Mouse (Mus musculus) lung, adult 2 months (tissue): Measurements from ENCODE around the gene 4933406M09Rik. TPM values are rescaled to one million over a fixed set of nuclear protein-coding genes. Genes with fewer than 3 reads are reported as not detected.

Experiments used
- DNase-seq: peaks from one replicate; pipeline ENCODE4 v3.0.0; 2022
- H3K4me1 ChIP-seq: fragments of 200-500 bp; 2 replicates; pipeline ENCODE4 v1.6.1; 2011; ENCODE audit warnings: low read length; ENCODE audit not compliant: control insufficient read depth, insufficient read depth
- H3K4me3 ChIP-seq: fragments of 200-500 bp; replicated peaks from 2 replicates; pipeline ENCODE3; 2011; ENCODE audit warnings: low read depth, mild to moderate bottlenecking, control low read depth, low read length; ENCODE audit errors: extremely low read depth
- CTCF ChIP-seq: fragments of 200-500 bp; IDR thresholded peaks from 2 replicates; pipeline ENCODE4 v1.5.1; 2011; ENCODE audit warnings: mild to moderate bottlenecking, low read length, control low read depth; ENCODE audit not compliant: insufficient read depth
- POLR2A ChIP-seq: fragments of 200-500 bp; IDR thresholded peaks from 2 replicates; pipeline ENCODE4 v1.6.1; 2011; ENCODE audit warnings: low read depth, mild to moderate bottlenecking, control low read depth, low read length, borderline replicate concordance; ENCODE audit errors: extremely low read depth
- WGBS: fragments of 180-500 bp; shearing (Covaris S2); methylation state at CpG from one replicate; pipeline ENCODE4 v1.1.7; 2018; 5-methylcytosine and 5-hydroxymethylcytosine counted together
- polyA plus RNA-seq: library from polyadenylated mRNA; depleted of rRNA; stranded (reverse); fragments of >200 nt; gene quantifications from 2 replicates; pipeline ENCODE4 v1.2.3, GENCODE M21; 2012; rRNA removed

Gene 4933406M09Rik
- polyA plus RNA-seq = not detected in 2 replicates

- no peak for DNase-seq
- TF ChIP-seq POLR2A (no peak), CTCF (no peak)
- 98% methylated on average over 1 of the region's 1 CpGs for WGBS
- Histone ChIP-seq H3K4me1 (0 out of 2 replicates have a peak, but pooled peaks cover 3% of the 10 kb centered on the region), H3K4me3 (no peak within 1 kb of the TSS)
Observed at GRCm38 (mm10) chr1:134385666-134386065, at the start of gene 4933406M09Rik. TSS of gene 4933406M09Rik (plus strand) at chr1:134385940.

DNA sequence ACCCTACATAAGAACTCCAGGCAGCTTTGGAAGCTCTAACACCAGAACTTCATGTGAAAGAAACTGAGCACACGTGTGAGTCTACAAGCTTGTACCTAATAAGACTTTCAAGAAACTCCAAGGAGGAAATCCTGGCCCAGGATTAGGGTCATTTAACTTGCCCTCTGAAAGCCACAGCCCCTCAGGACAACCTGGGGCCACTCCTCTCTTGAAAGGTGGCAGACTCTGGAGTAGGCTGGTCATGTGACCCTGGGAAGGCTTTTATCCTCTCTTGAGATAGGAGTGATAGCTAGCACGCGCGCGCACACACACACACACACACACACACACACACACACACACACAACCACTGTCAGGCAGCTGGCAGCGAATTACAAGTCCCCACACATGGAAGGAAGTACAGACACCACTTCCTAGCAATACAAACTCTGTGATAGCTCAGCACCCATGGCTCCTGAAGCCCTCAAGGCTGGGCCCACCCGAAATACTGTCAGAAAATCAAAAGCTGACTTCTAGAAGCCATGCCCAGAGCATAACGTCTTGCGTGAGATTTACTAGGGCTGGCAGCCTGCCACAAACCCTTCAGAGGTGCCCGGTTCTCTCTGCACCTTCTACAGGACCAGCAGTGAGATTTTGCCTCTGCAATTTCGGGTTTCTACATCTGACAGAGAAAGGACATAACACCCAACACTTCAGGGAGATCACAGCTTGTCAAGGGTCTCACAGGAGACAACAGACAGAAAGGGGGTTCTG, 48.6 kb upstream of the 4933406M09Rik start:
- DNase-seq = no peak
- Histone ChIP-seq H3K4me1 (no peaks in the 10 kb centered on the region), H3K4me3 (no peak overlapping the region)
- 52% methylated on average over 11 of the region's 11 CpGs for WGBS
- TF ChIP-seq POLR2A = no peak
- TF ChIP-seq CTCF = no peak

DNA sequence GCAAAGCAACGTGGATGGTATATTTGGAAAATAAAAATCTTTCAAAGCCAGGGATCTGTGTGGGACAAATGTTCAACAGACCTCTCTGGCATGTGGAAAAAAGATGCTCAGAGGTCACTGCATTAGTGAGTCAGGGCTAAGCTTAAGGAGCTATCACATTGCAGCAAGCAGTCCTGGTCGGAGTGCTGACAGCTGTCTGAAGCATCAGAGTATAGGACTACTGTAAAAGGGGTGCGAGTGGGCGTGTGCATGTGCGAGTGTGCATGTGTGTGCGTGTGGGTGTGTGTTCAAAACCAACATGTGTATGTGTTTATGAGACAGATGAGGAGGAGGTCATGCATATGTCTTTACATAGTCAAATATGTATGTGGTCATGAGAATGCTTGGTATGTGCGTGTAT, 46.6 kb upstream of the 4933406M09Rik start:
- 90% methylated on average over 7 of the region's 7 CpGs for WGBS
- Histone ChIP-seq H3K4me1 (no peaks in the 10 kb centered on the region), H3K4me3 (no peak overlapping the region)
- TF ChIP-seq CTCF (no peak), POLR2A (no peak)
- DNase-seq = no peak

DNA sequence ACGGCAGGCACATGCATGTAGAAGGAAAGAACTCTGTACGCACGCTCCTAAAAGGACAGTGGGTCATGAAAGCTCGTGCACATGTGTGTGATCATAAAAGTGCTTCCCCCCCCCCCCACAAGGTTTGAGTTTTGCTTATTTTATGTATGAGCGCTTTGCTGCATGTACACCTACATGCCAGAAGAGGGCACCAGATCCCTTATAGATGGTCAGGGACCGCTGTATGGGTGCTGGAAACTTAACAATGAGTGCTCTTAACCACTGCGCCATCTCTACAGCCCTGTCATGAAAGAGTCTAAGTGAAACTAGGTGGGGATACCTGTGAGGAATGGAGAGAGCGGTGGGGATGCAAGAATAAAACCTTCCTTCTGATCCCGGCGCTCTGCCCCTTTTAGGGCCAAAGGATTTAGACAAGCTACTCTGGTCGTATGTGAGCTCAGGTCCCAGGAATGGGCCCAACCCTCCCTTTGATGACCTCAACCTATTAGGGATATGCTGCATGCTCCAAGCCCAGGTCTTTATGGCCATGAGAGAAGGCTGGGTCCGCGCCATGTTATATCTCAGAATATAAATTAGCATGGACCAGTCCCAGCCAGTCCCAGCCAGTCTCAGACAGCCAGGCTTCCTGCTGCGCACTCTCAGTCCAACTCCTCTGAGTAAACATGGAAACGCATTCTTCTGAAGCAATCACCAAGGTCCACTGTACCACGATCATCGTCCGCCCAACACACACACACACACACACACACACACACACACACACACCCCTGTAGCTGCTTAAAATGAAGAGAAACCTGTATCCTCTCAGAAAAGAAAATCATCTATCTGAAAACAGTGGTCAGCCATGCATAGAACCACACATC, 45.8 kb upstream of the 4933406M09Rik start:
- WGBS = 94% methylated on average over 18 of the region's 18 CpGs
- TF ChIP-seq POLR2A = no peak
- Histone ChIP-seq H3K4me1 (no peaks in the 10 kb centered on the region), H3K4me3 (no peak overlapping the region)
- DNase-seq = no peak

- TF ChIP-seq CTCF = no peak
- no peak for TF ChIP-seq POLR2A
- H3K4me3 ChIP-seq = no peak overlapping the region
- 82% methylated on average over 5 of the region's 5 CpGs for WGBS
- no peaks in the 10 kb centered on the region for H3K4me1 ChIP-seq
- no peak for DNase-seq
Observed at GRCm38 (mm10) chr1:134341641-134342277, 44.0 kb upstream of the 4933406M09Rik start.

DNA sequence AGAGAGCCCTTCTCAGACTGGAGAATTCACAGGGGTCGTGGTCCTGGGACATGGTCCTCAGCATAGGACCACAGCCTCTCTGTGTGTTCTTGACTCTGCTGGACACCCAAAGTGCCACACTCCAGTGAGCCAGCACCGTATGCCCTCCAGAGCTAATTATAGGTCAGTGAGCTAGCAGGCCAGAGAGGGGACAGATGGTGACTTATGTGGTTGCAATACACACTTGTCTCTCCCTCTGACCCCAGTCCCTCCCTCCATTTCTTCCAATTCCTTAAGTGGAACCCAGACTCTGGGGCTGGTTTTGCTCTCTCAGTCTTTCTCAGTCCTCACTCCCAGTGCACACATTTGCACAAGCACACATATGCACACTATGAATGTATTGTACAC, 43.5 kb upstream of the 4933406M09Rik start:
- no peak overlapping the region for H3K4me3 ChIP-seq
- no peak for DNase-seq
- 58% methylated on average over 2 of the region's 2 CpGs for WGBS
- no peaks in the 10 kb centered on the region for H3K4me1 ChIP-seq
- TF ChIP-seq CTCF = no peak
- TF ChIP-seq POLR2A = no peak

GRCm38 (mm10) chr1:134342781-134343310, 42.9 kb upstream of the 4933406M09Rik start:
- no peak for DNase-seq
- WGBS = 80% methylated on average over 8 of the region's 8 CpGs
- H3K4me3 ChIP-seq = no peak overlapping the region
- no peaks in the 10 kb centered on the region for H3K4me1 ChIP-seq
- TF ChIP-seq CTCF = no peak
- TF ChIP-seq POLR2A = no peak

DNA sequence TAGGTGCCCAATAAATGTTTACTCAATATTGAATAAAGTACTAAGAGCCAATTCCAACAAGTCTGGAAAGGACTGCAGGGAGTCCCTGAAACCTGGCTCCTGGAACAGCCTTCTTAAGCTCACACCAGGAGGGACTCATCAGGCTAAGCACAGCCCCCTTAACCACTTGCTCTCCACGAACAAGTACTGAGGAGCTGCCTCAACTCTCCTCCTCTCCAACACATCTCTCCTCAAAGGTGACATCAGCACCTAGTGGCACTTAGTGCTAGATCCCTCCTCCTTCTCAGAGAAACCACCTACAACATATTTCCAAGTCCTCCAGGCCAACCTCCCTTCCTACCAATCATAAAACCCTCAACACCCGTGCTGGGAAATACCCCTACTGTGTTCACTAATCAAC, 42.2 kb upstream of the 4933406M09Rik start:
- 15% methylated on average over 2 of the region's 2 CpGs for WGBS
- DNase-seq = no peak
- H3K4me3 ChIP-seq = no peak overlapping the region
- H3K4me1 ChIP-seq = no peaks in the 10 kb centered on the region
- TF ChIP-seq POLR2A = no peak
- no peak for TF ChIP-seq CTCF

GRCm38 (mm10) chr1:134344005-134344950, 41.5 kb upstream of the 4933406M09Rik start:
- TF ChIP-seq POLR2A (no peak), CTCF (no peak)
- no peak overlapping the region for H3K4me3 ChIP-seq
- no peaks in the 10 kb centered on the region for H3K4me1 ChIP-seq
- DNase-seq = peak; percentile 53
- WGBS = 9% methylated on average over 53 of the region's 54 CpGs
